Mouse (Mus musculus) liver, postnatal 0 days (tissue): ENCODE measurements around the gene Tagap1. TPM values are rescaled to one million over a fixed set of nuclear protein-coding genes. Genes with fewer than 3 reads are reported as not detected.
"Not testable (repeated sequence)": the region's sequence is repeated elsewhere in the genome, so short reads cannot be mapped to it uniquely, and the experiment has no call there.

Source experiments
- ATAC-seq: fragments of 200-750 bp; cut with Nextera tagmentation; 2 replicates; pipeline ENCODE4 v1.8.0; 2017; ENCODE audit warnings: mild to moderate bottlenecking, moderate library complexity
- DNase-seq: peaks from one replicate; pipeline ENCODE4 v3.0.0-alpha.2; 2016
- H3K27ac ChIP-seq: fragments of 300-500 bp; sonication (generic); 2 replicates; pipeline ENCODE4 v1.5.1; 2014; ENCODE audit warnings: antibody characterized with exemption, moderate library complexity, mild to moderate bottlenecking, low read depth
- H3K27me3 ChIP-seq: fragments of 300-500 bp; sonication (generic); 2 replicates; pipeline ENCODE4 v1.6.1; 2014; ENCODE audit warnings: low read length, control low read depth, mixed read lengths; ENCODE audit not compliant: insufficient read depth
- H3K36me3 ChIP-seq: fragments of 300-500 bp; sonication (generic); replicated peaks from 2 replicates; pipeline ENCODE4 v1.6.1; 2014; ENCODE audit warnings: mild to moderate bottlenecking, control low read depth, low read length, moderate library complexity, mixed read lengths; ENCODE audit not compliant: insufficient read depth
- H3K4me1 ChIP-seq: fragments of 300-500 bp; sonication (generic); 2 replicates; pipeline ENCODE4 v1.6.1; 2014; ENCODE audit warnings: antibody characterized with exemption, mild to moderate bottlenecking, control low read depth; ENCODE audit not compliant: insufficient read depth
- H3K4me2 ChIP-seq: fragments of 300-500 bp; sonication (generic); 2 replicates; pipeline ENCODE4 v1.6.1; 2014; ENCODE audit warnings: low read depth, mild to moderate bottlenecking, low read length, moderate library complexity, mixed read lengths
- H3K4me3 ChIP-seq: fragments of 300-500 bp; sonication (generic); 2 replicates; pipeline ENCODE4 v1.5.1; 2014; ENCODE audit warnings: low read depth, low read length
- H3K9ac ChIP-seq: fragments of 300-500 bp; sonication (generic); replicated peaks from 2 replicates; pipeline ENCODE4 v1.6.1; 2014; ENCODE audit warnings: mild to moderate bottlenecking, moderate library complexity
- H3K9me3 ChIP-seq: fragments of 300-500 bp; sonication (generic); 2 replicates; pipeline ENCODE4 v1.6.1; 2016; ENCODE audit warnings: mild to moderate bottlenecking, control low read depth, low read length, mixed read lengths
- CTCF ChIP-seq: sonication (generic); IDR thresholded peaks from 2 replicates; pipeline ENCODE4 v1.5.1; 2016; ENCODE audit warnings: antibody characterized with exemption, low read depth
- WGBS: fragments of 180-500 bp; shearing (Covaris S2); extraction: QIAGEN DNeasy Blood & Tissue Kit; methylation state at CpG from one replicate; pipeline ENCODE4 v1.1.7; 2014; ENCODE audit not compliant: insufficient replicate concordance; 5-methylcytosine and 5-hydroxymethylcytosine counted together
- polyA plus RNA-seq: library from polyadenylated mRNA; unstranded; fragments of >200 nt; fragmentation: Nextera tagmentation; extraction: Ambion mirVana; gene quantifications from 2 replicates; pipeline ENCODE4 v1.2.1, GENCODE M21; 2015

The Tagap1 gene
- polyA plus RNA-seq, 1 experiment from 2014 or later = 9.6 TPM

- H3K27ac ChIP-seq, H3K4me3 ChIP-seq, DNase-seq, H3K27me3 ChIP-seq, H3K4me2 ChIP-seq, H3K36me3 ChIP-seq, H3K9me3 ChIP-seq, H3K4me1 ChIP-seq, H3K9ac ChIP-seq: not testable (repeated sequence)
- WGBS = 33% methylated on average over 1 of the region's 1 CpGs
- peak; percentile 38 for ATAC-seq
Observed at GRCm38 (mm10) chr17:6967673-6968072, 6.7 kb upstream of the Tagap1 start.

GRCm38 (mm10) chr17:6965364-6965763 lies 4.4 kb upstream of the Tagap1 start:
- TF ChIP-seq CTCF = peak; percentile 62
- H3K4me3 ChIP-seq, H3K9ac ChIP-seq, H3K36me3 ChIP-seq, H3K9me3 ChIP-seq, H3K4me2 ChIP-seq, H3K4me1 ChIP-seq, H3K27ac ChIP-seq, H3K27me3 ChIP-seq, ATAC-seq: not testable (repeated sequence)
- peak; percentile 23 for DNase-seq
- 8% methylated on average over 5 of the region's 6 CpGs for WGBS

DNA sequence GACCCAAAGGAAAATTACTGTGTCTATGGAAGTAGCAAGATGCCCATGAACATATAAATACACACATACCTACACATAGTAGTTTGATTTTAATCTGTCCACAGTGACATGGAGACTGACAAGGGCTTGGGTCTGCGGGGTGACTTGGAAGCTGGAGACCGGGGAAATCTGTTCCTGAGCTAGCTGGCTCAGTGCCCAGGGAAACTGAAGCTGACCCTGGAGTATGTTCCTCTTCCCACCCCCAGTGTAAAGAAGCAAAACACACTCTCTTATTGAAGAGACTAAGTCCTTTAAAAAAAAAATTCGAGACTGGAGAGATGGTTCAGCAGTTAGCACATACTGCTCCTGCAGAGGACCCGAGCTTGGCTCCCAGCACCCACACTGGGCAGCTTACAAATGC lies 2.0 kb upstream of the Tagap1 start:
- H3K9ac ChIP-seq, H3K27me3 ChIP-seq, H3K4me1 ChIP-seq, ATAC-seq, H3K36me3 ChIP-seq, H3K4me2 ChIP-seq, H3K4me3 ChIP-seq, H3K9me3 ChIP-seq: not testable (repeated sequence)
- DNase-seq = peak; percentile 22
- WGBS = 40% methylated on average over 4 of the region's 4 CpGs
- 0 out of 2 replicates have a peak overlapping the region, but pooled peaks have one; percentile 34 for H3K27ac ChIP-seq

GRCm38 (mm10) chr17:6962339-6962738 lies 1.4 kb upstream of the Tagap1 start:
- WGBS = 56% methylated on average over 3 of the region's 6 CpGs
- H3K4me3 ChIP-seq, H3K4me1 ChIP-seq, ATAC-seq, H3K36me3 ChIP-seq, DNase-seq, H3K27me3 ChIP-seq, H3K4me2 ChIP-seq, H3K9me3 ChIP-seq, H3K9ac ChIP-seq: not testable (repeated sequence)
- H3K27ac ChIP-seq = peak overlapping the region; percentile 51; the same call in 1 of the 2 replicates

- Histone ChIP-seq H3K4me3 (peak overlapping the region; percentile 55), H3K27ac (0 out of 2 replicates have a peak overlapping the region, but pooled peaks have one; percentile 55), H3K4me2 (peak overlapping the region; percentile 54)
- H3K9ac ChIP-seq, H3K4me1 ChIP-seq, H3K36me3 ChIP-seq, H3K27me3 ChIP-seq, H3K9me3 ChIP-seq: not testable (repeated sequence)
- peak; percentile 97 for ATAC-seq
- peak; percentile 17 for DNase-seq
- 4% methylated on average over 10 of the region's 48 CpGs for WGBS
Observed at GRCm38 (mm10) chr17:6961181-6962000, 435 bp upstream of the Tagap1 start.

GRCm38 (mm10) chr17:6960349-6960748 lies 607 bp downstream of the Tagap1 start:
- WGBS = under 1% methylated on average over 12 of the region's 12 CpGs
- not testable (repeated sequence) for DNase-seq
- peak overlapping the region; percentile 55 for H3K4me3 ChIP-seq

GRCm38 (mm10) chr17:6959543-6960259 lies 1.3 kb downstream of the Tagap1 start:
- DNase-seq, H3K4me1 ChIP-seq, H3K9me3 ChIP-seq, ATAC-seq, H3K9ac ChIP-seq, H3K36me3 ChIP-seq, H3K27ac ChIP-seq, H3K27me3 ChIP-seq: not testable (repeated sequence)
- 47% methylated on average over 4 of the region's 6 CpGs for WGBS
- H3K4me3 ChIP-seq = peak overlapping the region; percentile 55; the same call in 1 of the 2 replicates
- H3K4me2 ChIP-seq = peak overlapping the region; percentile 62

More at GRCm38 (mm10) chr17:6960349-6960748, 607 bp downstream of the Tagap1 start:
- Histone ChIP-seq H3K4me2 (peak overlapping the region; percentile 62), H3K9ac (peak overlapping the region; percentile 69)
- not testable (repeated sequence) for H3K36me3 ChIP-seq, H3K27me3 ChIP-seq, H3K27ac ChIP-seq, H3K4me1 ChIP-seq, H3K9me3 ChIP-seq, ATAC-seq

- not testable (repeated sequence) for DNase-seq, H3K27ac ChIP-seq, ATAC-seq, H3K4me3 ChIP-seq, H3K4me2 ChIP-seq, H3K4me1 ChIP-seq, H3K27me3 ChIP-seq, H3K9ac ChIP-seq, H3K36me3 ChIP-seq, H3K9me3 ChIP-seq
- WGBS = 81% methylated on average over 5 of the region's 8 CpGs
Observed at GRCm38 (mm10) chr17:6958881-6959280, 2.1 kb downstream of the Tagap1 start.

DNA sequence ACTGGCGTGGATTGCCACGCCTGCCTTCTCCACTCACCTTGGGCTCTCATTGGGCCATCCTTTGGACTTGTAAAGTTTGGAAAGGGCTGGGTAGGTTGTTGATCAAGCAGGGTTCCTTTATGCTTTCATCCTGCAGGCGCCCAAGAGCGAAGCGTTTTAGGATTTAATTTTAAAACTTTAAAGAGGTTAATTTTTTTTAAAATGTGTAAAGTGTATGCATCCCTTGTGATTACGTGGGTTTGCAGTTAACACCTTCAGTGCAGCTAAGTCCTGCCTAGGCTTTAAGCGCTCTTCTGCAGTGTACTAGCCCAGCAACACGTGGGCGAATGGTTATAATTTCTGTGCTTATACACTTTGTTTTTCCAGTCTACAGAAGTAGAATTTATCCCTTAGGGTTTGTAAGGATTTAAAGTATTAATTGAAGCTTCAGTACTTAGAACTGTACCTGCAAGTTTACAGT lies 12.2 kb downstream of the Tagap1 start:
- H3K4me1 ChIP-seq, H3K9me3 ChIP-seq, DNase-seq, H3K27me3 ChIP-seq, H3K36me3 ChIP-seq: not testable (repeated sequence)
- ATAC-seq = peak; percentile 26
- Histone ChIP-seq H3K4me3 (peak overlapping the region; percentile 70), H3K27ac (peak overlapping the region; percentile 79; the same call in 1 of the 2 replicates), H3K9ac (peak overlapping the region; percentile 66), H3K4me2 (peak overlapping the region; percentile 80)
- WGBS = 8% methylated on average over 9 of the region's 9 CpGs
